Mouse (Mus musculus): Measurements from ENCODE around the gene Hsf5.

The Hsf5 gene

GRCm38 (mm10) chr11:87616790-87617474, at the start of gene Hsf5:
Gene Hsf5, plus strand, starts transcription at chr11:87617164.
- no peak for DNase-seq (ENCODE audit: low read depth)

DNA sequence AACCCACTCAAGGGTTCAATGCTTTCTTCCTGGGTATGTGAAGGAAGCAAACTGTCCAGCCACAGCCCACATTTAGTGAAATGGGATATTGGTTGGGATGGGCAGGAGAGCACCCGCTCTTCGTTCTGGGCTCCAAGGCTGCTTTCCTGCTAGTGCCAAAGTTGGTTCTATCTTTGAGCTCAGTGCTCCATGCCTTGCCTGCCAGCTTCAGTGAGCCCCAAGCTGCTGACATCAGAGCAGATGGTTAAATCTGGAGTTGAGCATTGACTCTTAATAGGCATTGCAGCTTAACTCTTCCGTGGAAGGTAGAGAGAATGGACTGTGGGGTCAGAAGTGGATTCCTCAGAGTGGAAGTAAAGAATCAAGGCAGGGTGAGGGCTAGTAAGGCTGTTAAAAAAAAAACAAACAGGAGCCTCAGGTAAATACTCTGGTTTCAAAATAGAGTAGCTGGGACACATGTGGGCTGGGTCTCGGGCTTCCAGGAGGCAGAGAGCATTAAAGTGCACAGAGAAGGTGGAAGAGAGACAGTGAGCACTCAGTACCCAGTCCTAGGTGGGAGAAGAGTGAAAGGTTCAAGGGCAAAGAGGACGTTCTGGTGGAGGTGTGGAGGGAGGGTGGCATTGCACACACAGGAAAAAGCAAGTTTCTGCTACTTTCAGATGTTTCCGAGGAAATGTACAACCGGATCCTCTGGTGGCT, 48.6 kb upstream of the Hsf5 start, which contains the start of gene Sept4:
Sept4 (plus strand) TSS at position 649 of the 699 bp plus-strand sequence.
- no peak for DNase-seq (ENCODE audit: low read depth)

DNA sequence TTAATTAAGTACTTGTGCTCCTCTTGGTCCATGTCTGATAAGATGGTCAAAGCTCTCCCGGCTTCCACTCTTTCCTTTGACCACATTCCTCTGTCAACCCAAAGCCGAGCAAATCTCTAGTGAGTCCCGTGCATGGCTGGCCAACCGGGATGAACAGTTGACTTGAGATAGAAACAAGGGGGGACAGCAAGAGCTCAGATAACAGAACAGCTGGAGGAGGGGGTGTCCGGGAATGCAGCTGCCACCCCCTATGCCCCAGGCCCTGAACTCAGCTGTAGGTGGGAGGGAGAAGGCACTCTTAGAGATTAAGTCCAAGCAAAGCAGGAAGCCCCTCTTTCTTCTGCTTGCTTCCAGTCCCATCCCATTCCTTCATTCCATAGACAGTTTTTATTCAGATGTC, 46.2 kb upstream of the Hsf5 start:
- no peak for DNase-seq (ENCODE audit: low read depth)

DNA sequence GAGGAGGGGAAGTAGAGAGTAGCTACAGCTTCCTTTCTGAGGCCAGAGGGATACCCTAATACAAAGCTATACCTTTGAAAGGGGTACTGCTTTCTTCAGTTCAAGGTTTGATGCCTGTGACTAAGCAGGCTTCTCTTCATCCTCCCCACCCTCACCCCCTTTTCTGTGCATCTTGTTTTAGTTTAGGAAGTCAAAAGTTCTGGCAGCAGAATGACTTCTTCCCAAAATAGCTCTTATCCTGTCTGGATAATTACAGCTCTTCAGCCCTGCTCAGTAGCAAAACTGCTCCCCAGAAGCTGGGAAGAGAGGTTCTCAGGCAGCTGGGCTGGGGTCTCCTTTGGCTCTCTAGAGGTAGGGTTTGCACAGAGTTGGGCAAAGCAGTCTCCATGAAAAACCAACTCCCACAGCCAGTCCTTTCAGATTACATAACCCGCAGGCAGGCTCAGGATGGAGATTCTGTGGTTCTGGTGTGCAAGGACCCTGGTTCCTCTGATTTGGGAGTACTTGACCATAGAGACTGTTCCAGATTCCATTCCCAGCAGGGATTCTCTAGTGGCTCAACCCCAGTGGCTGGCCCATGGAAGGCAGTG, 45.5 kb upstream of the Hsf5 start:
- no peak for DNase-seq (ENCODE audit: low read depth)

DNA sequence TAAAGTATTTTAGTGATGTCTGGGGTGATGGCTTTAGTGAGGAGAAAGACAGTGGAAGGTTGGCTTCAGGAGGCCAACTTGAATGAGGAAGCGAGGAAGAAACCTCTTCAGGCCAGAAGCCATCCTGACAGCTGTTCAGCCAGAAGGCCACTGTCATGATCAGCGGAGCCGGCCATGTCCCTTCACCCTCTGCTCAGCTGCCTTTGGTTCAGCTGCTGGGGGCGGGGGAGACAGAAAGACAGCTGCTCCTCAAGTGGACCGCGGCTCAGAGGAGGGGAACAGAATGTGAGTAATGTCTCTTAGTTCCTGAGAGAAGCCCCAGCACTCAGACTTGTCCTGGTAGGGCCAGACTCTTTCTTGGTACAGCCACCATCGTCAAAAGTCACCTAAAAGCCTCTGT, 43.2 kb upstream of the Hsf5 start:
- DNase-seq (ENCODE audit: low read depth): no peak

- no peak for DNase-seq (ENCODE audit: low read depth)
Observed at GRCm38 (mm10) chr11:87574520-87575180, 42.3 kb upstream of the Hsf5 start.

GRCm38 (mm10) chr11:87577601-87578248, 39.2 kb upstream of the Hsf5 start:
- no peak for DNase-seq (ENCODE audit: low read depth)

- no peak for DNase-seq (ENCODE audit: low read depth)
Observed at GRCm38 (mm10) chr11:87578249-87578962, 38.6 kb upstream of the Hsf5 start.

- no peak for DNase-seq (ENCODE audit: low read depth)
Observed at GRCm38 (mm10) chr11:87578963-87579601, 37.9 kb upstream of the Hsf5 start.

DNA sequence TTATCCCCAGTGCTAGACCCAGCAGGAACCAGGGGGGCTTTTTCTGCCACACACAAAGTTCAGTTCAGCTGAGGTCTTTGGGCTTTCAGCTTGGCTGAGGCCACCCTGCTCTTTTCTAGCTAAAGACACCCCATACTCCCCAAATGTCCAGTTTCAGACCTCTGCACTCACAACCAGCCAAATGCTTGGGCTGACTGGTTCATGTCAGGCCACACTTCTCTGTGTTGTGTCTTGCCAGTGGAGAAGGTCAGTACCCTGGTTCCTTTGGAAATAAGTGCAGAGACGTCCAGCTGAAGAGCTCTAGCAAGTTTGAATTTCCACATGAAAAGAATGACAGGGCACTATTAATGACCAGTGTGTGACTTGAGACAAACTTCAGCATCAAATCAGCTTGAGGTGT, 37.3 kb upstream of the Hsf5 start:
- DNase-seq (ENCODE audit: low read depth): no peak

DNA sequence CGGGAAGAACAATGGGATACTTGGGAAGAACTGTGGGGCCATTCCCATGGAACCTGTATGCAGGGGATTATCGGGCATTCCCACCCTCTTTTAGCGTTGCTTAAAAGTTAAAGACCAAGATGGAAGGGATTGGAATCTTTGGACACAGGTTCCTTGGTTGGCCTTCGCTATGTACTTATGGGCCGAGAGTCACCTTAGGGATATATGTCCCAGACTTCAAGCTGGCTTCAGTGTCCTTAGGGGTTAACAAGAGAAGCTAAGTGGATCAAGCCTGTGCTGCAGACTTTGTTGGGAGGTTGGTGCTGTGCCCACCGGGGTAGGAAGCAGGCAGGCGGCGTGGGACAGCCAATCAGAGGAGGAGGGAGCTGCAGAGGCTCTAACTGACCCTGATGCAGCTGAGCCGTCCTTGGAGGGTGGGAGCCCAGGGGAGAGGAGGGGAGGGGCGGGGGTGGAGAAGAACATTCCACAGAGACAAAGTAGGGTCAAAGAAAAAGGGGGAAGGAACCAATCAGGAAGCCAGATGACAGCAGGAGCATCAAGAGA, 36.4 kb upstream of the Hsf5 start:
- DNase-seq (ENCODE audit: low read depth): no peak

DNA sequence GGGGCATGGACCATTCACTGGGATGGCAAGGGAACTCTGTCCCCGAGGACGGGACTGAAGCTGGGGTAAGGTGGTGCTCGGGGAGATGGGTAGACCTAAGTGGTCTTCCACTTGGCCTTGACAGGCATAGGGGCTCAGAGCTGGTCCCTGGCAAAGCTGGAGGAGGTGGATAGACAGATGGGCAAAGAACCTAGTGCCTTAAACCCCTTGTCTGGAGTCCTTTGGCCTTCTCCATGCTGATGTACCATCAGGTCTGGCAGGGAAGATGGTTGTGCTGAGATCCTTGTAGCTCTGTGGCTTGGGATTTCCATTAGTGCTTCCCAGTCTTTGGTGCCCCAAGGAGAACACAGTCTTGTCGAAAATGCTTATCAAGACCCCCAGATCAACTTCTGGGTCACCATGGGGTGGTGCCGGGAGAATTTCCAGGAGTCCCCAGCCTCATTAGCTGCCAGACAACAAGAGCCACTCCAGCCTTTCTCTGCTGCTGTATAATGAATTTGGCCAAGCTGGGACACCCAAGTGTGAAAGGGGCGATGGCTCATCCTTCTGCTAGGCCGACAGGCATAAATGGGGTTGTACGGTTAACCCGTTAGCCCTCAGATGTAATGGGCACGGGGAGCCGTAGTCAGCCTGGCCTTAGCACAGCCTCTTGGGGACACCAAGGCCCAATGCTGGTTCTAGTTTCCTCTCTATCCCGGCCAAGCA, 35.7 kb upstream of the Hsf5 start:
- no peak for DNase-seq (ENCODE audit: low read depth)

GRCm38 (mm10) chr11:87581933-87582710, 34.8 kb upstream of the Hsf5 start:
- DNase-seq (ENCODE audit: low read depth): no peak

- DNase-seq (ENCODE audit: low read depth): no peak
Observed at GRCm38 (mm10) chr11:87583291-87584034, 33.5 kb upstream of the Hsf5 start.

- no peak for DNase-seq (ENCODE audit: low read depth)
Observed at GRCm38 (mm10) chr11:87584711-87585505, 32.1 kb upstream of the Hsf5 start.

DNA sequence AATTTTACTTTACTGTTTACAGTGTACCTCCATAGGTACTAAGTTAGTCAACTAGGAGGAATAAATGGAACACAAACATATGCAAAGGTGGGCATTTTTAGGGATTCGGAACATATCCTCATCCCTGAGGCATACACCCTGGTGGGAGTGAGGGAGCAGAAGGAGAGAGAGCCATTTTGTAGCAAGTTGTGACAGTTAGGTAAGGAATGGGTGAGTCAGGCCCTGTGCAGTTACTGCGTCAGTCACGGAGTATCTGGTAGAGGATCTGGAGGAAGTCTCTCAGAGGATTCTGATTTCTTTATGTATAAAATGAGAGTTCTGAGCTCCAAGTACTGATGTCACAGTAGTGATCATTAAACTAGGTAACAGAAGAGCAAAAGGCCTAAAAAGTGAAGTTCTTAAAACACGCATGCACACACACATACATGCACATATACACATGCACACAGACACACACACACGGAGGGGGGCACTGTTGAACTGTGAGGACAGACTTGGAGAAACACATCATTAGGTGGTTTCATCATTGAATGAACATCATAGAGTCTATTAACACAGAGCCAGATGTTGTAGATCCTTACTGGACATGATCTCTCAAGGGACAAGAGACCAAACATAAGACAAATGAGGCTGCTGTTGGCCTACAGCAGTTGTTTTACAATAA, 29.6 kb upstream of the Hsf5 start:
- no peak for DNase-seq (ENCODE audit: low read depth)

GRCm38 (mm10) chr11:87589605-87590004, 27.4 kb upstream of the Hsf5 start:
- DNase-seq (ENCODE audit: low read depth): no peak
